ENCODE assay signal across 11 mouse cellular contexts in genomic region chr15:82342543-82342935, GRCm38 (mm10). TPM values are rescaled to one million over a fixed set of nuclear protein-coding genes. Genes with fewer than 3 reads are reported as not detected.
A peak's percentile ranks its signal among the peaks of the same experiment; 100 is the strongest.
DNase-seq lines count a peak whose midpoint lies in the region; ATAC-seq lines count a peak whose summit lies in the region.
"Had no signal": no experiment of that assay in that cellular context is flagged by ENCODE, and none has a peak within 500 bp of the region (broad histone marks: within the 10 kb centered on the region; RNA-seq: fewer than 3 reads in every experiment).

No protein-coding gene starts in this region.

- peak overlapping the region; percentile 94 for H3K27ac ChIP-seq in heart, embryonic 11.5 days (ENCODE audit: low read depth, low read length)
- H3K27ac ChIP-seq in intestine, embryonic 14.5 days (ENCODE audit: low read depth) = peak overlapping the region; percentile 88; the same call in 1 of the 2 replicates
- peak overlapping the region; percentile 92; the same call in 1 of the 2 replicates for H3K27ac ChIP-seq in stomach, embryonic 14.5 days (ENCODE audit: low read length)
- H3K27ac ChIP-seq: hindbrain, embryonic 14.5 days had no signal

- 68% methylated on average over 5 of the region's 5 CpGs for WGBS in heart, embryonic 11.5 days (ENCODE audit: insufficient replicate concordance)
- 78% methylated on average over 5 of the region's 5 CpGs for WGBS in intestine, embryonic 14.5 days
- WGBS in stomach, embryonic 14.5 days = 71% methylated on average over 5 of the region's 5 CpGs

- H3K9ac ChIP-seq in heart, embryonic 11.5 days (ENCODE audit: low read depth, low read length) = peak overlapping the region; percentile 84; the same call in 1 of the 2 replicates
- H3K9ac ChIP-seq in intestine, embryonic 14.5 days (ENCODE audit: low read length) = no peak overlapping the region
- no peak overlapping the region for H3K9ac ChIP-seq in stomach, embryonic 14.5 days (replicated peaks; ENCODE audit: low read depth, low read length)
- H3K9ac ChIP-seq: forebrain, postnatal 0 days; hindbrain, embryonic 14.5 days had no signal

- no peaks in the 10 kb centered on the region for H3K9me3 ChIP-seq in heart, embryonic 11.5 days (replicated peaks; ENCODE audit: control insufficient read depth, low read length)
- H3K9me3 ChIP-seq in megakaryocyte, embryonic 14.5 days = peaks cover 5% of the 10 kb centered on the region; the same call in 1 of the 2 replicates
- H3K9me3 ChIP-seq in intestine, embryonic 14.5 days (ENCODE audit: control insufficient read depth, low read length) = no peaks in the 10 kb centered on the region
- no peaks in the 10 kb centered on the region for H3K9me3 ChIP-seq in stomach, embryonic 14.5 days (ENCODE audit: control insufficient read depth, low read depth, low read length)

- no peaks in the 10 kb centered on the region for H3K27me3 ChIP-seq in heart, embryonic 11.5 days (ENCODE audit: control insufficient read depth, insufficient read depth, low read length)
- no peaks in the 10 kb centered on the region for H3K27me3 ChIP-seq in megakaryocyte, embryonic 14.5 days (replicated peaks)
- H3K27me3 ChIP-seq in intestine, embryonic 14.5 days (replicated peaks; ENCODE audit: control insufficient read depth, insufficient read depth, low read length) = no peaks in the 10 kb centered on the region
- H3K27me3 ChIP-seq in stomach, embryonic 14.5 days (ENCODE audit: control insufficient read depth, insufficient read depth, low read length) = no peaks in the 10 kb centered on the region

- H3K36me3 ChIP-seq in heart, embryonic 11.5 days (ENCODE audit: control insufficient read depth, insufficient read depth, low read length) = no peaks in the 10 kb centered on the region
- peaks cover 26% of the 10 kb centered on the region for H3K36me3 ChIP-seq in megakaryocyte, embryonic 14.5 days (replicated peaks; ENCODE audit: low read length)
- peaks cover 3% of the 10 kb centered on the region; the same call in 1 of the 2 replicates for H3K36me3 ChIP-seq in intestine, embryonic 14.5 days (ENCODE audit: control insufficient read depth, insufficient read depth, low read length)
- H3K36me3 ChIP-seq in stomach, embryonic 14.5 days (ENCODE audit: control insufficient read depth, insufficient read depth, low read length) = no peaks in the 10 kb centered on the region

- H3K4me2 ChIP-seq in heart, embryonic 11.5 days = peak overlapping the region; percentile 89
- H3K4me2 ChIP-seq in intestine, embryonic 14.5 days (ENCODE audit: low read length) = peak overlapping the region; percentile 72; the same call in 1 of the 2 replicates
- peak overlapping the region; percentile 79 for H3K4me2 ChIP-seq in stomach, embryonic 14.5 days (replicated peaks; ENCODE audit: low read depth, low read length)
- H3K4me2 ChIP-seq: hindbrain, embryonic 14.5 days; midbrain, embryonic 11.5 days had no signal

- no peak for DNase-seq in heart, adult 11 months
- DNase-seq in intestine, embryonic 14.5 days (ENCODE audit: low spot score) = no peak
- no peak for DNase-seq in gastrocnemius, adult 18-20 months (ENCODE audit: low spot score)
- no peak for DNase-seq in cerebellum, adult 9-11 months
- DNase-seq: forebrain, postnatal 0 days had no signal

- H3K4me1 ChIP-seq in heart, embryonic 11.5 days (ENCODE audit: control insufficient read depth, insufficient read depth, low read length) = peaks cover 34% of the 10 kb centered on the region
- peaks cover 83% of the 10 kb centered on the region for H3K4me1 ChIP-seq in megakaryocyte, embryonic 14.5 days
- H3K4me1 ChIP-seq in intestine, embryonic 14.5 days (replicated peaks; ENCODE audit: control insufficient read depth, insufficient read depth, low read length) = peaks cover 30% of the 10 kb centered on the region
- H3K4me1 ChIP-seq in stomach, embryonic 14.5 days (ENCODE audit: control insufficient read depth, insufficient read depth, low read length) = peaks cover 32% of the 10 kb centered on the region

- peak overlapping the region; percentile 51 for H3K4me3 ChIP-seq in heart, embryonic 11.5 days (ENCODE audit: low read depth, low read length)
- H3K4me3 ChIP-seq in megakaryocyte, embryonic 14.5 days (replicated peaks) = peak overlapping the region; percentile 92
- H3K4me3 ChIP-seq in intestine, embryonic 14.5 days (ENCODE audit: low read depth, low read length) = no peak overlapping the region
- H3K4me3 ChIP-seq in stomach, embryonic 14.5 days (ENCODE audit: low read depth, low read length) = no peak overlapping the region

- no peak for ATAC-seq in heart, embryonic 11.5 days (replicated peaks; ENCODE audit: insufficient number of reproducible peaks, low FRiP score, low TSS enrichment)
- ATAC-seq in megakaryocyte, adult 5-6 weeks (ENCODE audit: poor library complexity, severe bottlenecking) = no peak
- no peak for ATAC-seq in intestine, embryonic 14.5 days (replicated peaks; ENCODE audit: low FRiP score, low TSS enrichment, low read depth)
- no peak for ATAC-seq in stomach, embryonic 14.5 days (ENCODE audit: insufficient number of reproducible peaks, insufficient read depth, low FRiP score, low read depth)
- ATAC-seq: forebrain, postnatal 0 days had no signal

RNA-seq across cellular contexts. Expression of gene Smdt1, which starts 3.8 kb away (rescaled TPM):
- polyA plus RNA-seq in heart, embryonic 11.5 days (2014; fragmentation: Nextera tagmentation; extraction: Ambion mirVana) = 320 and 330 TPM in 2 replicates
- 118 and 198 TPM in 2 replicates for polyA plus RNA-seq in megakaryocyte, embryonic 14.5 days (2012; ENCODE audit: insufficient read depth, low replicate concordance)
- total RNA-seq in megakaryocyte, adult 5-6 weeks (2015) = 226 and 229 TPM in 2 replicates
- total RNA-seq in megakaryocyte, adult 5-6 weeks (2017) = 123 and 170 TPM in 2 replicates
- 260 and 272 TPM in 2 replicates for polyA plus RNA-seq in intestine, embryonic 14.5 days (2014; fragmentation: Nextera tagmentation; extraction: Ambion mirVana)
- polyA plus RNA-seq in stomach, embryonic 14.5 days (2014; fragmentation: Nextera tagmentation; extraction: Ambion mirVana) = 251 and 266 TPM in 2 replicates
- 100 to 1,000 TPM; 123 to 154 TPM for total RNA-seq in gastrocnemius, adult 18-20 months (2021)

RNA-seq across cellular contexts. Expression of gene Pheta2, which starts 3.8 kb away (rescaled TPM):
- polyA plus RNA-seq in heart, embryonic 11.5 days (2014; fragmentation: Nextera tagmentation; extraction: Ambion mirVana) = 10.0 and 11.3 TPM in 2 replicates
- 1.2 and 5.5 TPM in 2 replicates for polyA plus RNA-seq in megakaryocyte, embryonic 14.5 days (2012; ENCODE audit: insufficient read depth, low replicate concordance)
- total RNA-seq in megakaryocyte, adult 5-6 weeks (2015) = 2.4 and 2.7 TPM in 2 replicates
- 3.5 and 3.7 TPM in 2 replicates for total RNA-seq in megakaryocyte, adult 5-6 weeks (2017)
- 9.9 and 13.2 TPM in 2 replicates for polyA plus RNA-seq in intestine, embryonic 14.5 days (2014; fragmentation: Nextera tagmentation; extraction: Ambion mirVana)
- polyA plus RNA-seq in stomach, embryonic 14.5 days (2014; fragmentation: Nextera tagmentation; extraction: Ambion mirVana) = 15.2 and 16.1 TPM in 2 replicates
- under 1 TPM; 0.23 to 0.26 TPM for total RNA-seq in gastrocnemius, adult 18-20 months (2021)

RNA-seq across cellular contexts. Expression of gene Naga, which starts 3.8 kb away (rescaled TPM):
- polyA plus RNA-seq in heart, embryonic 11.5 days (2014; fragmentation: Nextera tagmentation; extraction: Ambion mirVana) = 33.4 and 38.7 TPM in 2 replicates
- polyA plus RNA-seq in megakaryocyte, embryonic 14.5 days (2012; ENCODE audit: insufficient read depth, low replicate concordance) = 280 and 641 TPM in 2 replicates
- 159 and 162 TPM in 2 replicates for total RNA-seq in megakaryocyte, adult 5-6 weeks (2015)
- total RNA-seq in megakaryocyte, adult 5-6 weeks (2017) = 145 and 160 TPM in 2 replicates
- 59.7 and 61.2 TPM in 2 replicates for polyA plus RNA-seq in intestine, embryonic 14.5 days (2014; fragmentation: Nextera tagmentation; extraction: Ambion mirVana)
- polyA plus RNA-seq in stomach, embryonic 14.5 days (2014; fragmentation: Nextera tagmentation; extraction: Ambion mirVana) = 68.6 and 72.4 TPM in 2 replicates
- 10 to 100 TPM in 1 of 2 experiments, 1 to 10 TPM in 1; 8.7 to 10.0 TPM for total RNA-seq in gastrocnemius, adult 18-20 months (2021)

RNA-seq across cellular contexts. Expression of gene Ndufa6, which starts 11.6 kb away (rescaled TPM):
- polyA plus RNA-seq in heart, embryonic 11.5 days (2014; fragmentation: Nextera tagmentation; extraction: Ambion mirVana) = 462 and 487 TPM in 2 replicates
- 274 and 631 TPM in 2 replicates for polyA plus RNA-seq in megakaryocyte, embryonic 14.5 days (2012; ENCODE audit: insufficient read depth, low replicate concordance)
- total RNA-seq in megakaryocyte, adult 5-6 weeks (2015) = 254 and 294 TPM in 2 replicates
- 138 and 158 TPM in 2 replicates for total RNA-seq in megakaryocyte, adult 5-6 weeks (2017)
- 426 and 466 TPM in 2 replicates for polyA plus RNA-seq in intestine, embryonic 14.5 days (2014; fragmentation: Nextera tagmentation; extraction: Ambion mirVana)
- polyA plus RNA-seq in stomach, embryonic 14.5 days (2014; fragmentation: Nextera tagmentation; extraction: Ambion mirVana) = 393 and 403 TPM in 2 replicates
- total RNA-seq in gastrocnemius, adult 18-20 months (2021) = 100 to 1,000 TPM; 481 to 494 TPM

RNA-seq across cellular contexts. Expression of gene Cyp2d22, which starts 37.5 kb away (rescaled TPM):
- polyA plus RNA-seq in heart, embryonic 11.5 days (2014; fragmentation: Nextera tagmentation; extraction: Ambion mirVana) = 4.1 and 4.4 TPM in 2 replicates
- 0.13 TPM in 1 of 2 replicates, not detected in the other for polyA plus RNA-seq in megakaryocyte, embryonic 14.5 days (2012; ENCODE audit: insufficient read depth, low replicate concordance)
- total RNA-seq in megakaryocyte, adult 5-6 weeks (2015) = 0.39 TPM in 1 of 2 replicates, not detected in the other
- total RNA-seq in megakaryocyte, adult 5-6 weeks (2017) = 0.37 TPM in 1 of 2 replicates, not detected in the other
- polyA plus RNA-seq in intestine, embryonic 14.5 days (2014; fragmentation: Nextera tagmentation; extraction: Ambion mirVana) = 8.4 and 8.5 TPM in 2 replicates
- polyA plus RNA-seq in stomach, embryonic 14.5 days (2014; fragmentation: Nextera tagmentation; extraction: Ambion mirVana) = 5.9 and 10.4 TPM in 2 replicates
- total RNA-seq in gastrocnemius, adult 18-20 months (2021) = 10 to 100 TPM; 11.6 to 12.4 TPM

Comparison
In these comparisons a context has a peak if more than half of its experiments do, and no peak if none do; other contexts are left out.
1. H3K4me3 ChIP-seq: peak in heart, embryonic 11.5 days (single experiment) and megakaryocyte, embryonic 14.5 days (single experiment); none in intestine, embryonic 14.5 days (single experiment) and stomach, embryonic 14.5 days (single experiment).
2. Peak in every context shown above with its lines, with median percentiles within 50 percentile points of each other: H3K27ac ChIP-seq and H3K4me2 ChIP-seq.